Mouse (Mus musculus) cerebellum, adult 2 months (tissue): ENCODE data around the gene Etl4.

Experiments
- CTCF ChIP-seq: fragments of 200-500 bp; IDR thresholded peaks from 2 replicates; pipeline ENCODE4 v1.5.1; 2011; ENCODE audit warnings: low read depth, mild to moderate bottlenecking, control low read depth, low read length, moderate library complexity, borderline replicate concordance; ENCODE audit not compliant: insufficient read depth
- POLR2A ChIP-seq: fragments of 200-500 bp; IDR thresholded peaks from 2 replicates; pipeline ENCODE4 v1.6.1; 2011; ENCODE audit warnings: low read length, control low read depth, borderline replicate concordance; ENCODE audit not compliant: insufficient read depth

DNA sequence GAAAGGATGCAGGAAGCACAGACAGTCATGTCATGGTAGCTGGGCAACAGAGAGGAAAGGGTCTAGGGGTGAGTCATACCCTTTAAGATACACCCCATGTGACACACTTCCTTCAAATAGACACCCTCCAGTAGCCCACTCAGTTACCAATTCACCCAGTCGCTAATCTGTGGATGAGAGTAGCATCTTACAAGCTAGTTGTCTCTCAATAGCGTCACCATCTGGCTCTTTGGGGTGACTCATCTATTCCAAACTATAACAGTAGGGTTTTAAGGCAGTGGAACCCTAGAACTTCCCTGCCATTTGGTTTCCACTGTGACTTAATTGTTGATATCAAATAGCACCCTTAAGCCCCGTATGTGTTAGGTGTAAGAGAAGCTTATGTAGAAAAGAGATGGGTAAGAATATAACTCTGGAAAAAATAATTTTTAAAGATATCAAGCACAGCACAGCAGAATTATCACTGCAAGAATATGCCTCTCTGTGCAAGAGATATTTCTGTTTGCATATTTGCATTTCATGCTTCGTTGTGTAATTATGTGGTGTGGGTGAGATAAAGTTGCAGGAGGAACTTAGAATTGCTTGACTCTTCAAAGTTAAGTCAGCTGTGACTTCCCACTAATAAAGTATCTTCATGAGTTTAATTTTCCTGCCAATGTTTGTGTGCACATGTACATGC is 166.7 kb downstream of the Etl4 start:
- TF ChIP-seq CTCF (no peak), POLR2A (no peak)
